In genomic region chr1:133887538-133888250, GRCm38 (mm10) we compare ENCODE assay signal across 12 mouse cellular contexts. TPM values are rescaled to one million over a fixed set of nuclear protein-coding genes. Genes with fewer than 3 reads are reported as not detected.
DNase-seq lines count a peak whose midpoint lies in the region; ATAC-seq and TF ChIP-seq lines count a peak whose summit lies in the region.
"Had no signal": no experiment of that assay in that cellular context is flagged by ENCODE, and none has a peak within 500 bp of the region (broad histone marks: within the 10 kb centered on the region; RNA-seq: fewer than 3 reads in every experiment).

No protein-coding gene starts in this region.

- no peak for TF ChIP-seq CTCF in lung, postnatal 0 days (IDR thresholded peaks at IDR 0.05)

- peaks cover 55% of the 10 kb centered on the region for H3K4me1 ChIP-seq in heart, embryonic 12.5 days (replicated peaks)
- peaks cover 81% of the 10 kb centered on the region for H3K4me1 ChIP-seq in hindbrain, embryonic 12.5 days
- H3K4me1 ChIP-seq in lung, postnatal 0 days (ENCODE audit: insufficient read depth, low read depth, low read length) = peaks cover 11% of the 10 kb centered on the region

- no peak for ATAC-seq in heart, embryonic 12.5 days (ENCODE audit: insufficient number of reproducible peaks, low FRiP score)
- no peak for ATAC-seq in hindbrain, embryonic 12.5 days (ENCODE audit: low FRiP score)
- ATAC-seq in megakaryocyte-erythroid progenitor cell, adult 5-6 weeks (replicated peaks; ENCODE audit: low FRiP score, low TSS enrichment, poor library complexity, severe bottlenecking) = peak; percentile 70
- no peak for ATAC-seq in lung, postnatal 0 days

- TF ChIP-seq EP300 in lung, postnatal 0 days (IDR thresholded peaks at IDR 0.05) = no peak

- H3K27me3 ChIP-seq in heart, embryonic 12.5 days (replicated peaks) = no peaks in the 10 kb centered on the region; the same call in 1 of the 2 replicates
- no peaks in the 10 kb centered on the region; the same call in 1 of the 2 replicates for H3K27me3 ChIP-seq in hindbrain, embryonic 12.5 days
- H3K27me3 ChIP-seq in lung, postnatal 0 days (replicated peaks; ENCODE audit: insufficient read depth, low read length) = no peaks in the 10 kb centered on the region

- no peaks in the 10 kb centered on the region for H3K9me3 ChIP-seq in heart, embryonic 12.5 days (replicated peaks)
- H3K9me3 ChIP-seq in hindbrain, embryonic 12.5 days (replicated peaks) = no peaks in the 10 kb centered on the region
- H3K9me3 ChIP-seq in lung, postnatal 0 days (ENCODE audit: low read length) = no peaks in the 10 kb centered on the region
- H3K9me3 ChIP-seq: limb, embryonic 13.5 days had no signal

- no peaks in the 10 kb centered on the region for H3K36me3 ChIP-seq in heart, embryonic 12.5 days
- no peaks in the 10 kb centered on the region for H3K36me3 ChIP-seq in hindbrain, embryonic 12.5 days
- no peaks in the 10 kb centered on the region for H3K36me3 ChIP-seq in lung, postnatal 0 days (ENCODE audit: insufficient read depth, low read length)
- H3K36me3 ChIP-seq: limb, embryonic 13.5 days had no signal

- no peak overlapping the region for H3K4me3 ChIP-seq in heart, embryonic 12.5 days
- no peak overlapping the region for H3K4me3 ChIP-seq in hindbrain, embryonic 12.5 days
- H3K4me3 ChIP-seq in lung, postnatal 0 days (ENCODE audit: low read depth, low read length) = no peak overlapping the region
- H3K4me3 ChIP-seq: limb, embryonic 13.5 days had no signal

- DNase-seq in heart, adult 9 months (ENCODE audit: low spot score in 2 of 2) = no peak
- DNase-seq in ZHBTc4 (ENCODE audit: low read depth, low spot score) = peak; percentile 24
- DNase-seq in cerebellum, postnatal 25 days = no peak
- no peak for DNase-seq in lung, postnatal 0 days (ENCODE audit: low spot score)
- no peak for DNase-seq in retina, postnatal 1 day
- DNase-seq: B cell, adult 2 months; heart, adult 18-20 months; thymus, postnatal 4 days had no signal

- 74% methylated on average over 5 of the region's 5 CpGs for WGBS in heart, embryonic 12.5 days
- 70% methylated on average over 5 of the region's 5 CpGs for WGBS in hindbrain, embryonic 12.5 days
- WGBS in lung, postnatal 0 days = 78% methylated on average over 5 of the region's 5 CpGs

- no peak overlapping the region for H3K4me2 ChIP-seq in heart, embryonic 12.5 days
- H3K4me2 ChIP-seq in hindbrain, embryonic 12.5 days (replicated peaks) = peak overlapping the region; percentile 31; the same call in 1 of the 2 replicates
- no peak overlapping the region for H3K4me2 ChIP-seq in lung, postnatal 0 days (replicated peaks; ENCODE audit: low read depth, low read length)
- H3K4me2 ChIP-seq: limb, embryonic 13.5 days had no signal

- H3K9ac ChIP-seq in heart, embryonic 12.5 days = 0 out of 2 replicates have a peak overlapping the region, but pooled peaks have one; percentile 41
- no peak overlapping the region for H3K9ac ChIP-seq in hindbrain, embryonic 12.5 days
- H3K9ac ChIP-seq in lung, postnatal 0 days (replicated peaks; ENCODE audit: low read depth) = no peak overlapping the region
- H3K9ac ChIP-seq: limb, embryonic 13.5 days had no signal

- H3K27ac ChIP-seq in heart, embryonic 12.5 days (ENCODE audit: poor library complexity, severe bottlenecking) = no peak overlapping the region
- H3K27ac ChIP-seq in hindbrain, embryonic 12.5 days = peak overlapping the region; percentile 57; the same call in 1 of the 2 replicates
- H3K27ac ChIP-seq in lung, postnatal 0 days (ENCODE audit: low read length) = no peak overlapping the region
- H3K27ac ChIP-seq: limb, embryonic 13.5 days had no signal

RNA-seq across cellular contexts. Expression of gene Optc, which starts 20.1 kb away (rescaled TPM):
- polyA plus RNA-seq in heart, embryonic 12.5 days (2016; fragmentation: Nextera tagmentation; extraction: Ambion mirVana) = 0.22 and 0.66 TPM in 2 replicates
- polyA plus RNA-seq in hindbrain, embryonic 12.5 days (2016; fragmentation: Nextera tagmentation; extraction: Ambion mirVana) = 2.0 and 4.0 TPM in 2 replicates
- total RNA-seq in megakaryocyte-erythroid progenitor cell, adult 5-6 weeks (2014; fragmentation: Nextera tagmentation) = not detected in 2 replicates
- total RNA-seq in megakaryocyte-erythroid progenitor cell, adult 5-6 weeks (2017) = 2.0 TPM in 1 of 2 replicates, not detected in the other
- polyA plus RNA-seq in lung, postnatal 0 days (2015; fragmentation: Nextera tagmentation; extraction: Ambion mirVana) = 0.15 and 0.31 TPM in 2 replicates

RNA-seq across cellular contexts. Expression of gene Prelp, which starts 33.5 kb away (rescaled TPM):
- polyA plus RNA-seq in heart, embryonic 12.5 days (2016; fragmentation: Nextera tagmentation; extraction: Ambion mirVana) = 2.5 and 2.7 TPM in 2 replicates
- 7.2 and 10.5 TPM in 2 replicates for polyA plus RNA-seq in hindbrain, embryonic 12.5 days (2016; fragmentation: Nextera tagmentation; extraction: Ambion mirVana)
- 0.20 TPM in 1 of 2 replicates, not detected in the other for total RNA-seq in megakaryocyte-erythroid progenitor cell, adult 5-6 weeks (2014; fragmentation: Nextera tagmentation)
- not detected in 2 replicates for total RNA-seq in megakaryocyte-erythroid progenitor cell, adult 5-6 weeks (2017)
- 6.4 and 7.1 TPM in 2 replicates for polyA plus RNA-seq in lung, postnatal 0 days (2015; fragmentation: Nextera tagmentation; extraction: Ambion mirVana)
